Mouse (Mus musculus) ES-CJ7 (cell line): ENCODE results near the gene Gm20517.

Experiments
- DNase-seq: peaks from one replicate; pipeline ENCODE4 v3.0.0; 2011; ENCODE audit warnings: low read depth, low spot score

The Gm20517 gene

DNA sequence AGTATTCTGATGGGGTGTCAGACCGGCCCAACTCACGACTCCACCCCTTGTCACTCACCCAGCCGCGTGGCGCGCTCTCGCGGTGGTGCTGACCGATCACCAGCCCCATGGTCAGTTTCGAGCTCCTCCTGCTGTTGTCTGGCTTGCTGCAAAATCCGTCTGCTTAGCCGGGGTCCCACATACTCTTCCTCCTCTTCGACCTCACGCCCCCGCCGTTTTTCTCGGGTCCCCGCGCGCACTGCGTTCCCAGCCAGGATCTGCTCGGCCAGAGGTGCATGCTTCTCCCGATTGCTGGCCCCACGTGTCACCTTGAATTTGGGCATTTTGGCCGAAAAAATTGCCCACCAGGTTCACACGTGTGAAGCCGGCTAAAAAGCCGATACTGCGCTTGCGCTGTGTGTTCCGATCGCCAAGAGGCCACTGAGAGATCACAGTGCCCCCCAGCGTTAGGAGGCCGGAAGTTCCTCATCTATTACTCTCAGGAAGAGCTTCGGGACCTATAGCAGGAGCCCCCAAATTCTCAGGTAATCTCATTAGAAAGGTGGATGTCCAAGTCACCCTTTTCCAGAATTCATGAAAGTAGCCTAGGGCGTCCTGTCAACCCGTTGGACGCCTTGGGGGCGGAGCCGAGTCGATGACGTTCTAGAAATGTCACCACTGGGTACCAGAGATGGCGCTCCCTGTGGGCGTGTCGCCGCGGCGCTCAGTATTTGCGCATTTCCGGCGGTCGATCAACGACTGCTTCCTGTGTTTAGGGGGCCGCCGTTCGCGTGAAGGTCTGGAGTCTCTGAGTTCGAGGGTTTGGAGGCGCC lies at the start of gene Gm20517, which contains the start of the genes Bysl and Med20:
TSS of gene Gm20517 (plus strand) at position 741 of the 812 bp plus-strand sequence.
TSS of gene Bysl (minus strand) at position 644 of the 812 bp plus-strand sequence.
TSS of gene Med20 (plus strand) at position 734 of the 812 bp plus-strand sequence.
- DNase-seq, result peak; percentile 98

- DNase-seq, result no peak
These were observed 48.5 kb upstream of the Gm20517 start for GRCm38 (mm10) chr17:47562875-47563274.

- DNase-seq, result no peak
These were observed 46.8 kb upstream of the Gm20517 start for GRCm38 (mm10) chr17:47564612-47565011.

- peak; percentile 92 for DNase-seq
These were observed 45.3 kb upstream of the Gm20517 start for GRCm38 (mm10) chr17:47566133-47566532.

GRCm38 (mm10) chr17:47567271-47567670 lies 44.1 kb upstream of the Gm20517 start:
- DNase-seq, result no peak

GRCm38 (mm10) chr17:47568389-47568788 lies 43.0 kb upstream of the Gm20517 start:
- no peak for DNase-seq

GRCm38 (mm10) chr17:47568951-47569527 lies 42.4 kb upstream of the Gm20517 start:
- DNase-seq, result peak; percentile 89

- peak; percentile 98 for DNase-seq
These were observed 39.8 kb upstream of the Gm20517 start for GRCm38 (mm10) chr17:47571621-47572020.

GRCm38 (mm10) chr17:47572436-47572835 lies 39.0 kb upstream of the Gm20517 start:
- DNase-seq, result no peak

DNA sequence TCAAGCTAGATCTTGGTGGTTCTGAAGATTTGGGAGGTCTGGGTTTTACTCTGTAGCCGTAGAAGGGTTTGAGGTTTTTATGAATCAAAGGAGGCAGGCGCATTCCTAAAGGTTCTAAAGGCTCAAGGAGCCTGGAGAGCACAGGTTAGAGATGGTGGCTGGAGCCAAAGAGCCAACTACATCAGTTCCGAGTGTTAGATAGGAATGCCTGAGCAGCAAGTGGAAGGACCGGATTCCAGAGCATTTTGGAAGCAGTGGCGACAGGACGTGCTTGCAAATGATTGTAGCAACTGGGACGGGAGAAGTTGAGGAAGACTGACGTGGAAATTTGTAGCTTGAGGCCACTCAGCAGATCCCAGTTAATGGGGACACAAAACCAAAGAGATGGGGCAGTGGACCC lies 37.4 kb upstream of the Gm20517 start:
- no peak for DNase-seq

- DNase-seq, result no peak
These were observed 36.6 kb upstream of the Gm20517 start for GRCm38 (mm10) chr17:47574830-47575229.

- no peak for DNase-seq
These were observed 32.7 kb upstream of the Gm20517 start for GRCm38 (mm10) chr17:47578655-47579054.

DNA sequence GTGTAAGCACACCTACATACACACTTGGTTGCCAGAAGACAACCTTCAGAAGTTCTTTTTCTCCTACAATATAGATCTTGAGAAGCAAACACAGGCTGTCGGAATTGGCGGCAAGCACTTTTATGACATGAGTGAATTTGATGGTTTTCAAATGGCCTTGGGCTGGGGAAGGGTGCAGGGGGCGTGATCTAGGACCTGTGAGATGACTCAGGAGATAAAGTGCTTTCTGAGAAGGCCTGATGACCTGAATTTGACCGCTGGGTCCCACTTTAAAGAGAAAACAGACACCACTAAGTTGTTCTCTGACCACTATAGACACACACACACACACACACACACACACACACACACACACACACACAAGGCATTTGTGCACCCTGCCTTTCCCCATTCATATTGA lies 30.4 kb upstream of the Gm20517 start:
- peak; percentile 40 for DNase-seq

DNA sequence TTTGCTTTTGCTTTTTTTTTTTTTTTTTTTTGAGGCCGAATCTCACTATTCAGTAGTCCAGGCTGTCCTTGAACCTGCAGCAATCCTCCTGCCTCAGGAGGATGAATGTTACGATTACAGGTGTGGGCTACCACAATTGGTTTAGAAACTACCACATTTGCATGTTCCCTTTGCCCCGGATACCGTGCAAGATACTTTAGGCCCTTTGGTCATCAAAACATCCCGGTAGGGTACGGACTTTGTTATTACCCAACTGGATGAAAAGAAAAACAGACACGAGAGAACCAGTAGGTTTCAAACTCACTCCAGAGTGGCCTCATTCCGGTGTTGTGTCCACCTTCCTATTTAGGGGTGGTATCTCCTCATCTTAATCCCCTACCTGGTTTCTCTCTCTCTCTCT lies 22.9 kb upstream of the Gm20517 start:
- no peak for DNase-seq

DNA sequence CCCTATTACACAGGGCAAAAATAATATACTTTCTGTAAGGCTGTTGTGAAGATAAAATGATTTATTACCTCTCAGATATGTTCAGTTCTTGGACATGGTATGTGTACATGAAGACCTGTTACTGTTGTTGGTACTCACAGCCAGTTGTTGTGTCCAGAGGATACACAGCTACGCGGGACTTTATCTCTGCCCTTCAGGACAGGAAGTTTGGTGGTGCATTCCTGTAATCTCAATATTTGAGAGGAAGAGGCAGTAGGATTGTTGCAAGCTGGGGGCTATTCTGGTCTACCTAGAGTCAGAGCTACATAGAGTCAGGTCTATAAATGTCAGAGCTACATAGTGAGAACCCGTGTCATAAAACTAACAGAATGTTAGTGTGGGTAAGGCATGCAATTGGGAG lies 20.3 kb upstream of the Gm20517 start:
- no peak for DNase-seq

GRCm38 (mm10) chr17:47593215-47593853 lies 18.1 kb upstream of the Gm20517 start:
- DNase-seq, result peak; percentile 90

DNA sequence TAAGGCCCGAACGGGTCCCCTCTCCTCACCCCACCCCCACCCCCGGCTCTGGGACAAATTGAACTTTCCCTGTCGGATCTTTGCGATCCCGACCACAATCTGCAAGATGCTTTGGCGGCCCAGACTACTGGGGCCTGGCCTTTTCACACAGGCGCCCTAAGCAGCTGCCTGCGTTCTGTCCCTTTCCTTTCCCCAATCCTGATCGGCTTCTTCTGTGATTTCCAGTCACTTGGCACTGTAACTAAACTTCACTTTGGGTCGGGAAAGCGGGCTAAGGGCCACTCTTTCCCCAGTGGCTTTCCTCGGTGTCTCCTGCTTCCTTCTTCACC lies 17.6 kb upstream of the Gm20517 start:
- DNase-seq, result no peak

- peak; percentile 56 for DNase-seq
These were observed 17.0 kb upstream of the Gm20517 start for GRCm38 (mm10) chr17:47594183-47594968.

DNA sequence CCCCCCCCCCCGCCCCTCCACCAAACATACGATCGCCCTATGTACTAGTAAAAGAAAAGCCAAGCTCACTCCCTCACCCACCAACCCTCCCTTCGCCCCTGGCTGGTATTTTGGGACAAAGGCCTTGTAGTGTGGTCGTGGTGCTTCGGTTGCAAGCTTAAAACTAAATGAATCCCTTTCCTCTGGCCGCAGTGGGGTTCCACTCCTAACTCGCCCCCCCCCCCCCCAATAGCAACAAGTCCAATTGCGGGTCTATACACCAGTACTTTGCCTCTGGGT lies 16.5 kb upstream of the Gm20517 start:
- DNase-seq, result no peak

GRCm38 (mm10) chr17:47595248-47596161 lies 15.9 kb upstream of the Gm20517 start:
- peak; percentile 88 for DNase-seq
